Mouse (Mus musculus): ENCODE data around the gene Grm2.
"Not testable (repeated sequence)": the region's sequence is repeated elsewhere in the genome, so short reads cannot be mapped to it uniquely, and the experiment has no call there.

DNA sequence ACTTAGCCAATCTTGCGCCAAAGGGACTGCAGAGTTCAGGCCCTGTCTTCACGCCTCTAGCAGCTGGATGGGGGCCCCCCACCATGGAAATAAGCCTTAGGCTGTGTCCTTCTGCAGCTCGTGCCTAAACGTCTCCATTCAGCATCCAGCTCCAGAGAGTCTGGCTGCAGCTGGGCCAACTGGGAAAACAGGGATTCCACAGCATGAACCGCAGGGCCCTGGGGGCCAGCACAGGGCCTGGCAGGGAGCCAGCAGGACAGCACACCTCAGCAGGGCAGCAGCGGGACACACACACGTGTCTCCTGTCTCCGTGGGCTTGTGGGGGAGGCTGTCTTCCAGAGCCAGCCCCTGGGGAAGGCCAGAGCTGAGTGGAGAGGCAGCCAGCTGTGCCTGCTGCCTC lies 28.1 kb downstream of the Grm2 start:
- TF ChIP-seq CTCF (IDR thresholded peaks at IDR 0.05; ENCODE audit: borderline replicate concordance, extremely low read depth, insufficient read depth, insufficient read length); POLR2A (IDR thresholded peaks at IDR 0.05; ENCODE audit: borderline replicate concordance, extremely low read depth, insufficient read depth, insufficient read length, poor library complexity, severe bottlenecking): not testable (repeated sequence)

Data from brain, embryonic 14.5 days (tissue).